15 mouse cellular contexts compared by ENCODE assay signal in genomic region chr6:135066795-135067445, GRCm38 (mm10). TPM values are rescaled to one million over a fixed set of nuclear protein-coding genes. Genes with fewer than 3 reads are reported as not detected.
DNase-seq lines count a peak whose midpoint lies in the region; ATAC-seq and TF ChIP-seq lines count a peak whose summit lies in the region.
"Had no signal": no experiment of that assay in that cellular context is flagged by ENCODE, and none has a peak within 500 bp of the region (broad histone marks: within the 10 kb centered on the region; RNA-seq: fewer than 3 reads in every experiment).

No protein-coding gene starts in this region.

- peaks cover 21% of the 10 kb centered on the region for H3K4me1 ChIP-seq in heart, embryonic 15.5 days (replicated peaks)
- peaks cover 21% of the 10 kb centered on the region for H3K4me1 ChIP-seq in midbrain, embryonic 13.5 days (replicated peaks)
- peaks cover 3% of the 10 kb centered on the region; the same call in 1 of the 2 replicates for H3K4me1 ChIP-seq in midbrain, postnatal 0 days (ENCODE audit: insufficient read depth, low read length)
- peaks cover 14% of the 10 kb centered on the region for H3K4me1 ChIP-seq in intestine, embryonic 15.5 days (replicated peaks)
- peaks cover 12% of the 10 kb centered on the region for H3K4me1 ChIP-seq in stomach, embryonic 16.5 days (ENCODE audit: control insufficient read depth, insufficient read depth, low read length)

- no peak overlapping the region for H3K27ac ChIP-seq in heart, embryonic 15.5 days
- H3K27ac ChIP-seq in midbrain, embryonic 13.5 days = no peak overlapping the region
- no peak overlapping the region for H3K27ac ChIP-seq in midbrain, postnatal 0 days (ENCODE audit: low read depth, low read length)
- H3K27ac ChIP-seq in intestine, embryonic 15.5 days = no peak overlapping the region
- H3K27ac ChIP-seq in stomach, embryonic 16.5 days (ENCODE audit: low read length) = no peak overlapping the region

- no peaks in the 10 kb centered on the region for H3K9me3 ChIP-seq in heart, embryonic 15.5 days (replicated peaks)
- H3K9me3 ChIP-seq in midbrain, embryonic 13.5 days = no peaks in the 10 kb centered on the region
- no peaks in the 10 kb centered on the region for H3K9me3 ChIP-seq in midbrain, postnatal 0 days (ENCODE audit: low read length)
- no peaks in the 10 kb centered on the region for H3K9me3 ChIP-seq in intestine, embryonic 15.5 days
- H3K9me3 ChIP-seq in stomach, embryonic 16.5 days (replicated peaks; ENCODE audit: control insufficient read depth, low read length) = no peaks in the 10 kb centered on the region

- no peak for ATAC-seq in heart, embryonic 15.5 days (replicated peaks; ENCODE audit: insufficient number of reproducible peaks, insufficient read depth, low FRiP score, low read depth)
- peak; percentile 39; the same call in 1 of the 2 replicates for ATAC-seq in midbrain, embryonic 13.5 days
- ATAC-seq in midbrain, postnatal 0 days (ENCODE audit: low FRiP score) = no peak
- no peak for ATAC-seq in intestine, embryonic 15.5 days
- no peak for ATAC-seq in stomach, embryonic 16.5 days (ENCODE audit: insufficient read depth, low FRiP score)
- no peak for ATAC-seq in inflammation-experienced regulatory T-cells, adult 6 months

- peak overlapping the region; percentile 94 for H3K4me2 ChIP-seq in heart, embryonic 15.5 days
- H3K4me2 ChIP-seq in midbrain, embryonic 13.5 days (replicated peaks) = no peak overlapping the region
- H3K4me2 ChIP-seq in midbrain, postnatal 0 days (ENCODE audit: low read depth, low read length, poor library complexity, severe bottlenecking) = no peak overlapping the region
- H3K4me2 ChIP-seq in intestine, embryonic 15.5 days (replicated peaks) = peak overlapping the region; percentile 39
- peak overlapping the region; percentile 88 for H3K4me2 ChIP-seq in stomach, embryonic 16.5 days (ENCODE audit: low read depth, low read length)

- no peaks in the 10 kb centered on the region for H3K36me3 ChIP-seq in heart, embryonic 15.5 days
- H3K36me3 ChIP-seq in midbrain, embryonic 13.5 days = no peaks in the 10 kb centered on the region
- no peaks in the 10 kb centered on the region for H3K36me3 ChIP-seq in midbrain, postnatal 0 days (ENCODE audit: insufficient read depth, low read length)
- no peaks in the 10 kb centered on the region for H3K36me3 ChIP-seq in intestine, embryonic 15.5 days
- no peaks in the 10 kb centered on the region for H3K36me3 ChIP-seq in stomach, embryonic 16.5 days (ENCODE audit: control insufficient read depth, insufficient read depth, low read length)

- WGBS in heart, embryonic 15.5 days = 43% methylated on average over 6 of the region's 6 CpGs
- 18% methylated on average over 6 of the region's 6 CpGs for WGBS in midbrain, embryonic 13.5 days
- WGBS in midbrain, postnatal 0 days = 17% methylated on average over 6 of the region's 6 CpGs
- 35% methylated on average over 6 of the region's 6 CpGs for WGBS in intestine, embryonic 15.5 days
- WGBS in stomach, embryonic 16.5 days = 40% methylated on average over 6 of the region's 6 CpGs

- no peak overlapping the region for H3K9ac ChIP-seq in heart, embryonic 15.5 days
- H3K9ac ChIP-seq in midbrain, embryonic 13.5 days (replicated peaks) = no peak overlapping the region
- no peak overlapping the region for H3K9ac ChIP-seq in midbrain, postnatal 0 days (replicated peaks; ENCODE audit: low read length, poor library complexity, severe bottlenecking)
- H3K9ac ChIP-seq in intestine, embryonic 15.5 days = no peak overlapping the region
- H3K9ac ChIP-seq in stomach, embryonic 16.5 days (ENCODE audit: low read length) = peak overlapping the region; percentile 48

- H3K4me3 ChIP-seq in heart, embryonic 15.5 days = peak overlapping the region; percentile 61; the same call in 1 of the 2 replicates
- no peak overlapping the region for H3K4me3 ChIP-seq in midbrain, embryonic 13.5 days (replicated peaks)
- H3K4me3 ChIP-seq in midbrain, postnatal 0 days (ENCODE audit: low read depth, low read length) = no peak overlapping the region
- H3K4me3 ChIP-seq in intestine, embryonic 15.5 days (replicated peaks) = peak overlapping the region; percentile 18; the same call in 1 of the 2 replicates
- peak overlapping the region; percentile 56 for H3K4me3 ChIP-seq in stomach, embryonic 16.5 days (replicated peaks; ENCODE audit: low read length)

- TF ChIP-seq CTCF in midbrain, postnatal 0 days (IDR thresholded peaks at IDR 0.05) = no peak

- DNase-seq in heart, adult 11 months = no peak
- no peak for DNase-seq in midbrain, postnatal 0 days (ENCODE audit: low spot score)
- DNase-seq in cerebellum, adult 18-20 months = no peak
- DNase-seq: adrenal gland, adult 8-10 months; cerebellum, adult 11-12 months; left cerebral cortex, postnatal 4 days; spleen, adult 18-20 months; thymus, postnatal 25 days had no signal

- no peaks in the 10 kb centered on the region for H3K27me3 ChIP-seq in heart, embryonic 15.5 days
- peaks cover 39% of the 10 kb centered on the region for H3K27me3 ChIP-seq in midbrain, embryonic 13.5 days
- peaks cover 11% of the 10 kb centered on the region for H3K27me3 ChIP-seq in midbrain, postnatal 0 days (ENCODE audit: insufficient read depth, low read length)
- no peaks in the 10 kb centered on the region for H3K27me3 ChIP-seq in intestine, embryonic 15.5 days (replicated peaks)
- H3K27me3 ChIP-seq in stomach, embryonic 16.5 days (ENCODE audit: control insufficient read depth, insufficient read depth, low read length) = no peaks in the 10 kb centered on the region

RNA-seq across cellular contexts. Expression of gene Gprc5a, which starts 1.5 kb away (rescaled TPM):
- polyA plus RNA-seq in heart, embryonic 15.5 days (2015; fragmentation: Nextera tagmentation; extraction: Ambion mirVana) = 4.8 and 9.1 TPM in 2 replicates
- polyA plus RNA-seq in midbrain, embryonic 13.5 days (2015; fragmentation: Nextera tagmentation; extraction: Ambion mirVana) = 0.53 and 0.98 TPM in 2 replicates
- total RNA-seq in midbrain, postnatal 0 days (2014; rRNA removed) = not detected in 2 replicates
- 0.21 and 0.49 TPM in 2 replicates for polyA plus RNA-seq in midbrain, postnatal 0 days (2015; fragmentation: Nextera tagmentation; extraction: Ambion mirVana)
- 8.8 and 10.9 TPM in 2 replicates for polyA plus RNA-seq in intestine, embryonic 15.5 days (2015; fragmentation: Nextera tagmentation; extraction: Ambion mirVana)
- polyA plus RNA-seq in stomach, embryonic 16.5 days (2015; fragmentation: Nextera tagmentation; extraction: Ambion mirVana) = 24.7 and 30.4 TPM in 2 replicates
- under 1 TPM; 0.28 to 0.73 (median 0.59) TPM for polyA plus RNA-seq in inflammation-experienced regulatory T-cells, adult 6 months (2017; shearing (Covaris generic))
- total RNA-seq: megakaryocyte progenitor cell, adult 5-6 weeks had no signal

RNA-seq across cellular contexts. Expression of gene Gprc5d, which starts 51.2 kb away (rescaled TPM):
- not detected in 2 replicates for polyA plus RNA-seq in heart, embryonic 15.5 days (2015; fragmentation: Nextera tagmentation; extraction: Ambion mirVana)
- polyA plus RNA-seq in midbrain, embryonic 13.5 days (2015; fragmentation: Nextera tagmentation; extraction: Ambion mirVana) = 0.12 TPM in 1 of 2 replicates, not detected in the other
- not detected in 2 replicates for total RNA-seq in midbrain, postnatal 0 days (2014; rRNA removed)
- 0.27 TPM in 1 of 2 replicates, not detected in the other for polyA plus RNA-seq in midbrain, postnatal 0 days (2015; fragmentation: Nextera tagmentation; extraction: Ambion mirVana)
- polyA plus RNA-seq in intestine, embryonic 15.5 days (2015; fragmentation: Nextera tagmentation; extraction: Ambion mirVana) = not detected in 2 replicates
- polyA plus RNA-seq in stomach, embryonic 16.5 days (2015; fragmentation: Nextera tagmentation; extraction: Ambion mirVana) = 0.13 and 0.40 TPM in 2 replicates
- not detected for polyA plus RNA-seq in inflammation-experienced regulatory T-cells, adult 6 months (2017; shearing (Covaris generic))
- total RNA-seq: adrenal gland, adult 8-10 months; gastrocnemius, adult 8-10 months; left cerebral cortex, postnatal 4 days; megakaryocyte progenitor cell, adult 5-6 weeks had no signal

RNA-seq across cellular contexts. Expression of gene Ddx47, which starts 55.5 kb away (rescaled TPM):
- 59.7 and 73.4 TPM in 2 replicates for polyA plus RNA-seq in heart, embryonic 15.5 days (2015; fragmentation: Nextera tagmentation; extraction: Ambion mirVana)
- 87.6 TPM in 2 replicates for polyA plus RNA-seq in midbrain, embryonic 13.5 days (2015; fragmentation: Nextera tagmentation; extraction: Ambion mirVana)
- 27.5 and 43.5 TPM in 2 replicates for total RNA-seq in midbrain, postnatal 0 days (2014; rRNA removed)
- polyA plus RNA-seq in midbrain, postnatal 0 days (2015; fragmentation: Nextera tagmentation; extraction: Ambion mirVana) = 58.1 and 58.4 TPM in 2 replicates
- 97.4 and 99.7 TPM in 2 replicates for polyA plus RNA-seq in intestine, embryonic 15.5 days (2015; fragmentation: Nextera tagmentation; extraction: Ambion mirVana)
- polyA plus RNA-seq in stomach, embryonic 16.5 days (2015; fragmentation: Nextera tagmentation; extraction: Ambion mirVana) = 104 and 105 TPM in 2 replicates
- polyA plus RNA-seq in inflammation-experienced regulatory T-cells, adult 6 months (2017; shearing (Covaris generic)) = 100 to 1,000 TPM; 133 to 189 (median 188) TPM

Comparison
In these comparisons a context has a peak if more than half of its experiments do, and no peak if none do; other contexts are left out.
1. H3K4me2 ChIP-seq: peak in heart, embryonic 15.5 days (single experiment), intestine, embryonic 15.5 days (single experiment) and stomach, embryonic 16.5 days (single experiment); none in midbrain, embryonic 13.5 days (single experiment) and midbrain, postnatal 0 days (single experiment).
2. H3K4me3 ChIP-seq: peak in heart, embryonic 15.5 days (single experiment), intestine, embryonic 15.5 days (single experiment) and stomach, embryonic 16.5 days (single experiment); none in midbrain, embryonic 13.5 days (single experiment) and midbrain, postnatal 0 days (single experiment).